Mouse (Mus musculus) forebrain, embryonic 14.5 days (tissue): ENCODE measurements around the gene Xrn1. TPM values are rescaled to one million over a fixed set of nuclear protein-coding genes. Genes with fewer than 3 reads are reported as not detected.

ENCODE experiments used
- ATAC-seq: fragments of 200-750 bp; cut with Nextera tagmentation; 2 replicates; pipeline ENCODE4 v1.8.0; 2017; ENCODE audit warnings: mild to moderate bottlenecking, moderate library complexity
- DNase-seq: peaks from one replicate; pipeline ENCODE4 v3.0.0-alpha.2; 2015; ENCODE audit warnings: low spot score
- H3K27ac ChIP-seq: fragments of 300-500 bp; sonication (generic); 2 replicates; pipeline ENCODE4 v1.5.1; 2014; ENCODE audit warnings: low read depth, mild to moderate bottlenecking, control low read depth, low read length, moderate library complexity
- H3K27me3 ChIP-seq: fragments of 300-500 bp; sonication (generic); replicated peaks from 2 replicates; pipeline ENCODE4 v1.6.1; 2014; ENCODE audit warnings: low read length, control low read depth, mixed read lengths; ENCODE audit not compliant: control insufficient read depth, insufficient read depth
- H3K36me3 ChIP-seq: fragments of 300-500 bp; sonication (generic); 2 replicates; pipeline ENCODE4 v1.6.1; 2014; ENCODE audit warnings: low read length, control low read depth; ENCODE audit not compliant: control insufficient read depth, insufficient read depth
- H3K4me1 ChIP-seq: fragments of 300-500 bp; sonication (generic); 2 replicates; pipeline ENCODE4 v1.6.1; 2014; ENCODE audit warnings: antibody characterized with exemption, low read length, control low read depth; ENCODE audit not compliant: control insufficient read depth, insufficient read depth
- H3K4me2 ChIP-seq: fragments of 300-500 bp; sonication (generic); 2 replicates; pipeline ENCODE4 v1.6.1; 2014; ENCODE audit warnings: mild to moderate bottlenecking, control low read depth, low read length
- H3K4me3 ChIP-seq: fragments of 300-500 bp; sonication (generic); 2 replicates; pipeline ENCODE4 v1.5.1; 2014; ENCODE audit warnings: low read depth, low read length, control low read depth
- H3K9ac ChIP-seq: fragments of 300-500 bp; sonication (generic); 2 replicates; pipeline ENCODE4 v1.6.1; 2014; ENCODE audit warnings: mild to moderate bottlenecking, low read length, control low read depth, moderate library complexity
- H3K9me3 ChIP-seq: fragments of 300-500 bp; sonication (generic); replicated peaks from 2 replicates; pipeline ENCODE4 v1.6.1; 2016; ENCODE audit warnings: low read length, control low read depth, mixed read lengths; ENCODE audit not compliant: control insufficient read depth
- WGBS: fragments of 180-500 bp; shearing (Covaris S2); extraction: QIAGEN DNeasy Blood & Tissue Kit; methylation state at CpG from one replicate; pipeline ENCODE4 v1.1.7; 2014; 5-methylcytosine and 5-hydroxymethylcytosine counted together
- polyA plus RNA-seq: library from polyadenylated mRNA; unstranded; fragments of >200 nt; fragmentation: Nextera tagmentation; extraction: Ambion mirVana; gene quantifications from 2 replicates; pipeline ENCODE4 v1.2.1, GENCODE M21; 2014

The Xrn1 gene
- polyA plus RNA-seq, 1 experiment from 2014 or later: 11.1 TPM

GRCm38 (mm10) chr9:96094341-96094740 is 139.8 kb downstream of the Xrn1 start:
- Histone ChIP-seq H3K9ac (no peak overlapping the region), H3K27me3 (no peaks in the 10 kb centered on the region), H3K9me3 (no peaks in the 10 kb centered on the region), H3K36me3 (no peaks in the 10 kb centered on the region), H3K4me1 (no peaks in the 10 kb centered on the region), H3K27ac (no peak overlapping the region), H3K4me2 (no peak overlapping the region), H3K4me3 (no peak overlapping the region)
- WGBS: 63% methylated on average over 1 of the region's 1 CpGs
- DNase-seq: no peak
- no peak for ATAC-seq

- 86% methylated on average over 1 of the region's 1 CpGs for WGBS
- Histone ChIP-seq H3K27ac (no peak overlapping the region), H3K4me2 (no peak overlapping the region), H3K36me3 (no peaks in the 10 kb centered on the region), H3K4me3 (no peak overlapping the region), H3K9me3 (0 out of 2 replicates have a peak, but pooled peaks cover 4% of the 10 kb centered on the region), H3K27me3 (no peaks in the 10 kb centered on the region), H3K4me1 (no peaks in the 10 kb centered on the region), H3K9ac (no peak overlapping the region)
- ATAC-seq: no peak
- no peak for DNase-seq
Measured at GRCm38 (mm10) chr9:96095192-96095591, 140.6 kb downstream of the Xrn1 start.

- Histone ChIP-seq H3K27ac (no peak overlapping the region), H3K9me3 (0 out of 2 replicates have a peak, but pooled peaks cover 5% of the 10 kb centered on the region), H3K4me1 (no peaks in the 10 kb centered on the region), H3K4me2 (no peak overlapping the region), H3K36me3 (no peaks in the 10 kb centered on the region), H3K4me3 (no peak overlapping the region), H3K9ac (no peak overlapping the region), H3K27me3 (no peaks in the 10 kb centered on the region)
- 86% methylated on average over 8 of the region's 8 CpGs for WGBS
- DNase-seq (no peak), ATAC-seq (no peak)
Measured at GRCm38 (mm10) chr9:96102846-96103245, 148.3 kb downstream of the Xrn1 start.

Other genes starting within 250 kb of the Xrn1 start
- 4.5 and 4.6 TPM in 2 replicates for gene Trpc1, start 204.4 kb upstream of the Xrn1 start, polyA plus RNA-seq
- gene Pls1, start 109.4 kb upstream of the Xrn1 start, polyA plus RNA-seq: 3.2 and 3.5 TPM in 2 replicates
- 9.9 and 12.8 TPM in 2 replicates for gene Atr, start 97.2 kb upstream of the Xrn1 start, polyA plus RNA-seq
- gene Gk5, start 164.6 kb downstream of the Xrn1 start, polyA plus RNA-seq: 2.0 and 2.2 TPM in 2 replicates
- 35.2 and 37.8 TPM in 2 replicates for gene Tfdp2, start 241.5 kb downstream of the Xrn1 start, polyA plus RNA-seq